Mouse (Mus musculus) myocyte (in vitro differentiated cells): ENCODE data around the gene Ugt3a2.

ENCODE experiments used
- CEBPB ChIP-seq: IDR thresholded peaks from 2 replicates; pipeline ENCODE4 v1.6.1; 2011; ENCODE audit warnings: mild to moderate bottlenecking, moderate library complexity; ENCODE audit not compliant: poor library complexity, insufficient read depth, severe bottlenecking
- E2F4 ChIP-seq: IDR thresholded peaks from one replicate; pipeline ENCODE4 v1.6.1; 2011; ENCODE audit warnings: mild to moderate bottlenecking, control low read depth, moderate library complexity; ENCODE audit not compliant: insufficient read depth
- MAX ChIP-seq: IDR thresholded peaks from one replicate; pipeline ENCODE4 v1.6.1; 2011; ENCODE audit warnings: low read depth, mild to moderate bottlenecking, control low read depth
- MYOD1 ChIP-seq, 3 experiments: IDR thresholded peaks; one replicate each; pipeline ENCODE4 v1.6.1; 2011; ENCODE audit warnings: control low read depth in 2 of 3, low read depth in 2 of 3, mild to moderate bottlenecking in 2 of 3, moderate library complexity in 1 of 3; ENCODE audit not compliant: insufficient read length in 2 of 3, control insufficient read depth in 1 of 3
- MYOG ChIP-seq, 3 experiments: IDR thresholded peaks; one replicate each; pipeline ENCODE4 v1.6.1; 2011; ENCODE audit warnings: control low read depth in 2 of 3, low read depth in 2 of 3, mild to moderate bottlenecking in 2 of 3; ENCODE audit not compliant: insufficient read length in 2 of 3, control insufficient read depth in 1 of 3, insufficient read depth in 1 of 3
- POLR2A ChIP-seq: IDR thresholded peaks from one replicate; pipeline ENCODE4 v1.6.1; 2011; ENCODE audit warnings: low read depth, mild to moderate bottlenecking, control low read depth, moderate library complexity; ENCODE audit not compliant: insufficient read length
- POLR2AphosphoS2 ChIP-seq: IDR thresholded peaks from one replicate; pipeline ENCODE4 v1.6.1; 2011; ENCODE audit warnings: low read depth, control low read depth; ENCODE audit not compliant: insufficient read length
- REST ChIP-seq: IDR thresholded peaks from one replicate; pipeline ENCODE4 v1.6.1; 2011; ENCODE audit warnings: mild to moderate bottlenecking, control low read depth, moderate library complexity; ENCODE audit not compliant: insufficient read depth, insufficient read length
- SRF ChIP-seq: IDR thresholded peaks from one replicate; pipeline ENCODE4 v1.6.1; 2011; ENCODE audit warnings: low read depth; ENCODE audit not compliant: control insufficient read depth, insufficient read length
- TCF12 ChIP-seq: IDR thresholded peaks from one replicate; pipeline ENCODE4 v1.6.1; 2011; ENCODE audit warnings: mild to moderate bottlenecking, control low read depth; ENCODE audit not compliant: poor library complexity, insufficient read depth, severe bottlenecking
- TCF3 ChIP-seq: IDR thresholded peaks from one replicate; pipeline ENCODE4 v1.6.1; 2011; ENCODE audit warnings: low read depth, control low read depth; ENCODE audit not compliant: insufficient read length
- USF1 ChIP-seq: IDR thresholded peaks from one replicate; pipeline ENCODE4 v1.6.1; 2011; ENCODE audit warnings: low read depth, mild to moderate bottlenecking, control low read depth, moderate library complexity

DNA sequence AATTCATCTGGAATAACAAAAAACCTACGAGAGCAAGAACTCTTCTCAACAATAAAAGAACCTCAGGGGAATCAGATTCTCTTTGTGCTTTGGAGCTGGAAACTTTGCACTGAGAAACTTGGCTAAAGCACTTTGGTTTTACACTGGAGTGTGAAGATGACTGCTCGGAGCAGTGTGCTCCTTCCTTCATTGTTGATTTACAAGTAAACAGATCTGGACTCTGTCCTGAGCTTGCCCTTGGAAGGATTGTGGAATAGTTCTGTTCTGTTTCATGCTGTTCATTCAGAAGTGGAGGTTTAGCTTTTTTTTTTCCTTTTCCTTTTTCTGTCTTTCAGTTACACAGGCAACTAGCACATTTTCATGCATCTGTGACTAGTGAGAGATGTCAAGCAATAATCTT lies 754 bp upstream of the Ugt3a2 start:
- TF ChIP-seq POLR2A (no peak), MYOG (IDR thresholded peaks at IDR 0.05; ENCODE audit: control insufficient read depth in 1 of 3, insufficient read depth in 1 of 3, insufficient read length in 2 of 3, low read depth in 2 of 3) (no peak), POLR2AphosphoS2 (no peak), CEBPB (no peak), MAX (no peak), TCF3 (no peak), MYOD1 (IDR thresholded peaks at IDR 0.05; ENCODE audit: control insufficient read depth in 1 of 3, insufficient read length in 2 of 3, low read depth in 2 of 3) (no peak), SRF (no peak), E2F4 (no peak), TCF12 (no peak), USF1 (no peak), REST (no peak)
